Mouse (Mus musculus) fat pad, adult 2 months (tissue): ENCODE data around the gene 4930503E14Rik.
"Not testable (repeated sequence)": the region's sequence is repeated elsewhere in the genome, so short reads cannot be mapped to it uniquely, and the experiment has no call there.

Source experiments
- DNase-seq: peaks from one replicate; pipeline ENCODE4 v3.0.0-alpha.2; 2011; ENCODE audit warnings: low read depth, low spot score; ENCODE audit errors: extremely low read depth

The 4930503E14Rik gene

GRCm38 (mm10) chr14:44213154-44213553 lies at the start of gene 4930503E14Rik:
Gene 4930503E14Rik (minus strand): TSS chr14:44213254.
- DNase-seq: not testable (repeated sequence)

- no peak for DNase-seq
Observed at GRCm38 (mm10) chr14:44248039-44248438, 35.0 kb upstream of the 4930503E14Rik start.

- DNase-seq: not testable (repeated sequence)
Observed at GRCm38 (mm10) chr14:44197361-44197760, 15.7 kb downstream of the 4930503E14Rik start, which contains the start of gene Gm8212. Gene Gm8212 (plus strand): TSS chr14:44197661.

- not testable (repeated sequence) for DNase-seq
Observed at GRCm38 (mm10) chr14:44123551-44123950, 89.5 kb downstream of the 4930503E14Rik start, which contains the start of gene Gm3327. Gene Gm3327 (plus strand): TSS chr14:44123851.
